Comparison of ENCODE assay signal across 29 mouse cellular contexts in the genomic region with DNA sequence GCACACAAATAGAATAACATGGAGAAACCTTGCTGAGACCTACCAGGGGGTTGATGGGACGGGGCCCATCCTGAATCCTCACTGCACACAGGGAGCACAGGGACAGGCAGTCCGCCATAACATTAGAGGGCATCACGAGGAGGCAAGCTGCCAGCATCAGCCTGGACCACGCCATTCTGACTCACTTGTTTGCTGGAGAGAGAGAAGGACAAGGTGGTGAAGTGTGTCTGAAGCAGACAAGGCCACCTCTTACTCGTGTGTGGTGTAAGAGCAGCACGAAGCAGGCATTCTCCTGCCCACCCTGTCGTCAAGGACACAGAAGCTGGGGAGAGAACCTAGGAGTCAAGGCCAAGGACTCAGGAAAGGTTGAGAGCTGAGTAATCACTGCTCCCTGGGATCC. TPM values are rescaled to one million over a fixed set of nuclear protein-coding genes. Genes with fewer than 3 reads are reported as not detected.
DNase-seq lines count a peak whose midpoint lies in the region; ATAC-seq lines count a peak whose summit lies in the region.
"Had no signal": no experiment of that assay in that cellular context is flagged by ENCODE, and none has a peak within 500 bp of the region (broad histone marks: within the 10 kb centered on the region; RNA-seq: fewer than 3 reads in every experiment).

No protein-coding gene starts in this region.

- intact Hi-C loops in left cerebral cortex, postnatal 10 days (cut with DNase I) = no loop called here

- peak; percentile 81 for ATAC-seq in heart, embryonic 15.5 days (replicated peaks; ENCODE audit: insufficient number of reproducible peaks, insufficient read depth, low FRiP score, low read depth)
- no peak for ATAC-seq in hindbrain, embryonic 14.5 days (ENCODE audit: low FRiP score)
- ATAC-seq: activated CD4-positive, CD25-positive, alpha-beta regulatory T cell, adult 4 months; forebrain, embryonic 13.5 days; intestine, postnatal 0 days; lung, postnatal 0 days had no signal

- H3K9me3 ChIP-seq in heart, embryonic 15.5 days (replicated peaks) = no peaks in the 10 kb centered on the region
- H3K9me3 ChIP-seq in hindbrain, embryonic 14.5 days (ENCODE audit: control insufficient read depth, low read length) = no peaks in the 10 kb centered on the region
- H3K9me3 ChIP-seq: forebrain, embryonic 13.5 days; G1E; heart, embryonic 10.5 days had no signal

- H3K4me2 ChIP-seq in heart, embryonic 15.5 days = no peak overlapping the region
- no peak overlapping the region for H3K4me2 ChIP-seq in hindbrain, embryonic 14.5 days (replicated peaks)
- H3K4me2 ChIP-seq: forebrain, embryonic 13.5 days; midbrain, embryonic 11.5 days had no signal

- no peak overlapping the region for H3K9ac ChIP-seq in heart, embryonic 15.5 days
- H3K9ac ChIP-seq in hindbrain, embryonic 14.5 days = no peak overlapping the region
- H3K9ac ChIP-seq: forebrain, embryonic 13.5 days had no signal

- peaks cover 6% of the 10 kb centered on the region; the same call in 1 of the 2 replicates for H3K4me1 ChIP-seq in heart, embryonic 15.5 days (replicated peaks)
- no peaks in the 10 kb centered on the region for H3K4me1 ChIP-seq in hindbrain, embryonic 14.5 days (replicated peaks; ENCODE audit: control insufficient read depth, insufficient read depth, low read length)

- H3K27me3 ChIP-seq in heart, embryonic 15.5 days = peaks cover 11% of the 10 kb centered on the region
- no peaks in the 10 kb centered on the region for H3K27me3 ChIP-seq in hindbrain, embryonic 14.5 days (ENCODE audit: control insufficient read depth, insufficient read depth, low read length)
- H3K27me3 ChIP-seq: forebrain, embryonic 13.5 days had no signal

- no peak overlapping the region for H3K4me3 ChIP-seq in heart, embryonic 15.5 days
- no peak overlapping the region for H3K4me3 ChIP-seq in hindbrain, embryonic 14.5 days (replicated peaks; ENCODE audit: low read length)
- H3K4me3 ChIP-seq: forebrain, embryonic 13.5 days; heart, embryonic 10.5 days; layer of hippocampus, adult 2 months had no signal

- no peak overlapping the region; the same call in 1 of the 2 replicates for H3K27ac ChIP-seq in heart, embryonic 15.5 days
- H3K27ac ChIP-seq in hindbrain, embryonic 14.5 days = no peak overlapping the region
- H3K27ac ChIP-seq: forebrain, embryonic 13.5 days; heart, embryonic 10.5 days; macrophage had no signal

- no peak for DNase-seq in heart, adult 9 months (ENCODE audit: low spot score in 2 of 2)
- peak; percentile 11 for DNase-seq in ovary, adult 18-20 months (ENCODE audit: low spot score)
- no peak for DNase-seq in ovary, postnatal 14 days (ENCODE audit: low spot score)
- DNase-seq in adrenal gland, adult 2 months = peak; percentile 90
- no peak for DNase-seq in hindbrain, embryonic 14.5 days (ENCODE audit: low spot score)
- DNase-seq in left cerebral cortex, postnatal 10 days (ENCODE audit: extremely low spot score in 1 of 2, low spot score in 2 of 2) = no peak
- DNase-seq: B cell, adult 2 months; cerebellum, adult 8-10 months; cerebellum, postnatal 36 days; kidney, postnatal 25 days had no signal

- no peaks in the 10 kb centered on the region for H3K36me3 ChIP-seq in heart, embryonic 15.5 days
- H3K36me3 ChIP-seq in hindbrain, embryonic 14.5 days (replicated peaks; ENCODE audit: control insufficient read depth, insufficient read depth) = no peaks in the 10 kb centered on the region
- H3K36me3 ChIP-seq: G1E; heart, embryonic 10.5 days had no signal

- 52% methylated on average over 7 of the region's 7 CpGs for WGBS in heart, embryonic 15.5 days
- whole genome bisulfite sequencing in hindbrain, embryonic 14.5 days = 83% methylated on average over 7 of the region's 7 CpGs

RNA-seq across cellular contexts. Expression of a gene that starts 9.9 kb away (rescaled TPM):
- polyA plus RNA-seq in heart, embryonic 15.5 days (2015; fragmentation: Nextera tagmentation; extraction: Ambion mirVana) = 0.13 and 0.33 TPM in 2 replicates
- under 1 TPM; 0.10 to 0.12 TPM for total RNA-seq in adrenal gland, adult 2 months (2021)
- not detected in 2 replicates for polyA plus RNA-seq in adrenal gland, adult 2 months (2012; rRNA removed)
- 20.5 and 23.8 TPM in 2 replicates for polyA plus RNA-seq in hindbrain, embryonic 14.5 days (2014; fragmentation: Nextera tagmentation; extraction: Ambion mirVana)
- 10 to 100 TPM; 25.7 to 31.9 TPM for total RNA-seq in left cerebral cortex, postnatal 10 days (2021)
- total RNA-seq: CH12.LX; G1E; gastrocnemius, adult 8-10 months; liver, adult 2 months; monocyte, adult 5-6 weeks; neutrophil, adult 5-6 weeks had no signal
- polyA plus RNA-seq: activated CD4-positive, CD25-positive, alpha-beta regulatory T cell, adult 4 months; G1E; limb, embryonic 11.5 days; liver, adult 2 months; liver, embryonic 16.5 days; lung, postnatal 0 days; macrophage; spleen, adult 2 months; testis, adult 2 months had no signal

Comparison
In these comparisons a context has a peak if more than half of its experiments do, and no peak if none do; other contexts are left out.
1. DNase-seq: peak in ovary, adult 18-20 months (single experiment) and adrenal gland, adult 2 months (single experiment); none in heart, adult 9 months (0 of 2), ovary, postnatal 14 days (single experiment), hindbrain, embryonic 14.5 days (single experiment) and left cerebral cortex, postnatal 10 days (0 of 2).
2. RNA of a gene that starts 9.9 kb away (polyA plus RNA-seq): 20.5 to 23.8 TPM in hindbrain, embryonic 14.5 days; 0.13 to 0.33 TPM in heart, embryonic 15.5 days and not detected in adrenal gland, adult 2 months; every median in the first group is over 10 times any median in the second.